Mouse (Mus musculus): ENCODE data around the gene Olfr1451. TPM values are rescaled to one million over a fixed set of nuclear protein-coding genes. Genes with fewer than 3 reads are reported as not detected.
"Not testable (repeated sequence)": the region's sequence is repeated elsewhere in the genome, so short reads cannot be mapped to it uniquely, and the experiment has no call there.

Gene Olfr1451
- total and polyA plus RNA-seq, 3 experiments, result not detected

DNA sequence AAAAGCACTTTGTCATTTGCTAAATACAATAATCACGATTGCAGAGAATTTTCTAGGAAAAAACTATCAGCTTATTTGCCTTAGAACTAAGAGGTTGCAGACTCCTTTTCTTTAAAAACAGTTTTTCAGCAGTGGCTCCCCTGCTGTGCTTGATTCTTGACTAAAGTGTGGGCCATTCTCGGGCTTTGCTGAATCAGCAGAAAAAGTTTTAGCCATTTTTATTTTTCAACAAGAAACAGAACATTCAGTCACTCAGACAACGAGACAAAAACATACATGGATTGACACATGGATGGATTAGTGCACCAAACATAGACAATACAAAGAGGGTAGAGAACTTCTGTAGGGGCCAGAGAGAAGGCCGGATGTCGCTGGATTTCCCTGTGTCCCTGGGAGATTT is 24.7 kb upstream of the Olfr1451 start:
- DNase-seq (ENCODE audit: low read depth, low spot score); H3K4me3 ChIP-seq (ENCODE audit: control insufficient read depth in 1 of 2, insufficient read depth in 1 of 2, low read depth in 2 of 2, low read length in 2 of 2); H3K4me1 ChIP-seq (ENCODE audit: control insufficient read depth in 1 of 2, insufficient read depth in 2 of 2, low read length in 2 of 2); H3K27ac ChIP-seq (ENCODE audit: control insufficient read depth, low read depth, low read length); H3K9me3 ChIP-seq (replicated peaks; ENCODE audit: insufficient read depth, low read length); H3K79me2 ChIP-seq (ENCODE audit: control insufficient read depth, insufficient read depth, low read length, poor library complexity); H3K9ac ChIP-seq (ENCODE audit: control insufficient read depth, low read depth, low read length, poor library complexity, severe bottlenecking); H3K36me3 ChIP-seq (ENCODE audit: control insufficient read depth in 1 of 2, insufficient read depth in 2 of 2, low read length in 2 of 2); H3K27me3 ChIP-seq (ENCODE audit: control insufficient read depth in 1 of 2, insufficient read depth in 2 of 2, low read length in 2 of 2): not testable (repeated sequence)
- TF ChIP-seq MAFK (IDR thresholded peaks at IDR 0.05; ENCODE audit: borderline replicate concordance, low read depth, low read length), result 0 out of 2 replicates have a peak, but pooled peaks have one; percentile 30

DNA sequence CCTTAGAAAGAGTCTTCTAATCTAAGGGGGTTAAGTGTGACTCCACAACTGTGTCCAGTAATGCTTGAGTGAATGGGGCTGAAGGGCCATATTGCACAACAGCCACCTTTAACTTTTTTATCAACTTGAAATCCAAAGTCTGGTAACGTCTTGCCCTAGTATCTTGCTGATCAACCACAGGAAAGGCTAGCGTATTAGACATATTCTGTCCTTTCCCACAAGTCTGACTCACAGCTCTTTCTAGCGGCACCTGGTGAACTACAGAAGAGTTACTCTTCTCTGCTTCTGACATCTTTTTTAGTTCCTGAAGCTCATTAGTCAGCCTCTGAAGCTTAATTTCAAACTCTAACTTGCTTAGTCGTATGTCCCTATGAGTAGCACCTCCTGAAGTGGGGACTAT is 2.5 kb upstream of the Olfr1451 start:
- not testable (repeated sequence) for H3K9ac ChIP-seq (ENCODE audit: control insufficient read depth, low read depth, low read length, poor library complexity, severe bottlenecking); H3K4me1 ChIP-seq (ENCODE audit: control insufficient read depth in 1 of 2, insufficient read depth in 2 of 2, low read length in 2 of 2); H3K27ac ChIP-seq (ENCODE audit: control insufficient read depth, low read depth, low read length); H3K4me3 ChIP-seq (ENCODE audit: control insufficient read depth in 1 of 2, insufficient read depth in 1 of 2, low read depth in 2 of 2, low read length in 2 of 2); H3K27me3 ChIP-seq (ENCODE audit: control insufficient read depth in 1 of 2, insufficient read depth in 2 of 2, low read length in 2 of 2); DNase-seq (ENCODE audit: low read depth, low spot score); H3K79me2 ChIP-seq (ENCODE audit: control insufficient read depth, insufficient read depth, low read length, poor library complexity); H3K9me3 ChIP-seq (replicated peaks; ENCODE audit: insufficient read depth, low read length); H3K36me3 ChIP-seq (ENCODE audit: control insufficient read depth in 1 of 2, insufficient read depth in 2 of 2, low read length in 2 of 2)

DNA sequence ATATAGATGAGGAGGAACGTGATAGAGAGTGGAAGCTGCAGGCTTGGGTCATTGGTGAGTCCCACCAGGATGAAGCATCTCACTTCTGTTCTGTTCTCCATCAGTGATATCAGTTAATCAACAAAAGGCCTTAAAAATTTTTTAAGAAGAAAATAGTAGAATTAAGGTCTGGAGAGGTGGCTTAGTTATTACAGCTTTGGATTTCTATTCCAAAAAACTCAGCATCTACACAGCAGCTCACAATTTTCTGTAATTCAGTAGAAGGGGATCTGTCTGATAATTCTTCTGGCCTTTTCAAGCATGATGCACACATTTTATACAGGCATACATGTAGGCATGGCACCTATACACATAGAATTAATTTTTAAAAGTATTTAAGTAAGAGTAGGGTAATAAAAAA is 33.4 kb downstream of the Olfr1451 start, which contains the start of gene Olfr1453:
Gene Olfr1453, minus strand, starts transcription at position 101 of the 400 bp plus-strand sequence.
- H3K9ac ChIP-seq (ENCODE audit: control insufficient read depth, low read depth, low read length, poor library complexity, severe bottlenecking), result no peak within 1 kb of the TSS
- no peak within 1 kb of the TSS for H3K4me3 ChIP-seq (ENCODE audit: control insufficient read depth in 1 of 2, insufficient read depth in 1 of 2, low read depth in 2 of 2, low read length in 2 of 2)
- no peaks in the 10 kb centered on the region for H3K36me3 ChIP-seq (ENCODE audit: control insufficient read depth in 1 of 2, insufficient read depth in 2 of 2, low read length in 2 of 2)
- no peak for TF ChIP-seq MAFK (IDR thresholded peaks at IDR 0.05; ENCODE audit: borderline replicate concordance, low read depth, low read length)
- no peak for TF ChIP-seq BHLHE40 (IDR thresholded peaks at IDR 0.05; ENCODE audit: borderline replicate concordance, low read depth, low read length)
- TF ChIP-seq ELF1 (IDR thresholded peaks at IDR 0.05; ENCODE audit: low read depth, low read length), result no peak
- TF ChIP-seq JUND (IDR thresholded peaks at IDR 0.05; ENCODE audit: low read depth, low read length), result no peak
- no peak for TF ChIP-seq UBTF (IDR thresholded peaks at IDR 0.05; ENCODE audit: borderline replicate concordance, insufficient read depth, low read depth, low read length)
- TF ChIP-seq SMC3 (IDR thresholded peaks at IDR 0.05; ENCODE audit: low read depth, low read length), result no peak
- no peak for TF ChIP-seq USF1 (IDR thresholded peaks at IDR 0.05; ENCODE audit: low read depth, low read length)
- TF ChIP-seq MEF2A (IDR thresholded peaks at IDR 0.05; ENCODE audit: extremely low read depth, insufficient replicate concordance, low read depth, low read length, poor library complexity, severe bottlenecking), result no peak
- no peak for TF ChIP-seq CHD2 (IDR thresholded peaks at IDR 0.05; ENCODE audit: low read length)
- no peak for TF ChIP-seq MYC (IDR thresholded peaks at IDR 0.05; ENCODE audit: low read depth, low read length)
- TF ChIP-seq MAZ (IDR thresholded peaks at IDR 0.05; ENCODE audit: low read depth, low read length), result no peak
- no peak for TF ChIP-seq RCOR1 (IDR thresholded peaks at IDR 0.05; ENCODE audit: low read depth, low read length)
- no peak for TF ChIP-seq ZNF384 (IDR thresholded peaks at IDR 0.05; ENCODE audit: low read depth, low read length)
- TF ChIP-seq MXI1 (IDR thresholded peaks at IDR 0.05; ENCODE audit: low read depth, low read length), result no peak
- no peaks in the 10 kb centered on the region for H3K9me3 ChIP-seq (replicated peaks; ENCODE audit: insufficient read depth, low read length)
- no peaks in the 10 kb centered on the region for H3K27me3 ChIP-seq (ENCODE audit: control insufficient read depth in 1 of 2, insufficient read depth in 2 of 2, low read length in 2 of 2)
- DNase-seq (ENCODE audit: low read depth, low spot score), result no peak
- H3K4me1 ChIP-seq (ENCODE audit: control insufficient read depth in 1 of 2, insufficient read depth in 2 of 2, low read length in 2 of 2), result no peaks in the 10 kb centered on the region
- no peak within 1 kb of the TSS for H3K27ac ChIP-seq (ENCODE audit: control insufficient read depth, low read depth, low read length)
- no peaks in the 10 kb centered on the region for H3K79me2 ChIP-seq (ENCODE audit: control insufficient read depth, insufficient read depth, low read length, poor library complexity)

Other genes starting within 250 kb of the Olfr1451 start
- gene Cntf, start 229.4 kb upstream of the Olfr1451 start, total RNA-seq (2012; rRNA removed), result 2.5 and 3.2 TPM in 2 replicates
- 1 to 10 TPM in 1 of 2 experiments, not detected in 1; 8.2 TPM for gene Cntf, start 229.4 kb upstream of the Olfr1451 start, polyA plus RNA-seq (2012; ENCODE audit: insufficient read depth in 1 of 2, insufficient read length in 2 of 2, low read depth in 1 of 2, low replicate concordance in 2 of 2, missing spikeins in 1 of 2)
- gene Zfp91, start 198.9 kb upstream of the Olfr1451 start, total RNA-seq (2012; rRNA removed), result 31.6 and 32.3 TPM in 2 replicates
- 100 to 1,000 TPM in 1 of 2 experiments, 10 to 100 TPM in 1; 51.7 to 148 TPM for gene Zfp91, start 198.9 kb upstream of the Olfr1451 start, polyA plus RNA-seq (2012; ENCODE audit: insufficient read depth in 1 of 2, insufficient read length in 2 of 2, low read depth in 1 of 2, low replicate concordance in 2 of 2, missing spikeins in 1 of 2)
- gene Lpxn, start 198.8 kb upstream of the Olfr1451 start, total RNA-seq (2012; rRNA removed), result 9.9 and 12.9 TPM in 2 replicates
- 10 to 100 TPM in 1 of 2 experiments, not detected in 1; 12.3 TPM for gene Lpxn, start 198.8 kb upstream of the Olfr1451 start, polyA plus RNA-seq (2012; ENCODE audit: insufficient read depth in 1 of 2, insufficient read length in 2 of 2, low read depth in 1 of 2, low replicate concordance in 2 of 2, missing spikeins in 1 of 2)
- not detected in 2 replicates for gene Gm5244, start 148.3 kb upstream of the Olfr1451 start, total RNA-seq (2012; rRNA removed)
- gene Gm5244, start 148.3 kb upstream of the Olfr1451 start, polyA plus RNA-seq (2012; ENCODE audit: insufficient read depth in 1 of 2, insufficient read length in 2 of 2, low read depth in 1 of 2, low replicate concordance in 2 of 2, missing spikeins in 1 of 2), result under 1 TPM in 1 of 2 experiments, not detected in 1; 0.13 TPM
- gene Olfr1444, start 137.7 kb upstream of the Olfr1451 start, total RNA-seq (2012; rRNA removed), result not detected in 2 replicates
- under 1 TPM in 1 of 2 experiments, not detected in 1; 0.04 TPM for gene Olfr1444, start 137.7 kb upstream of the Olfr1451 start, polyA plus RNA-seq (2012; ENCODE audit: insufficient read depth in 1 of 2, insufficient read length in 2 of 2, low read depth in 1 of 2, low replicate concordance in 2 of 2, missing spikeins in 1 of 2)
- gene Olfr1445, start 111.2 kb upstream of the Olfr1451 start, total RNA-seq (2012; rRNA removed), result not detected in 2 replicates
- not detected for gene Olfr1445, start 111.2 kb upstream of the Olfr1451 start, polyA plus RNA-seq (2012; ENCODE audit: insufficient read depth in 1 of 2, insufficient read length in 2 of 2, low read depth in 1 of 2, low replicate concordance in 2 of 2, missing spikeins in 1 of 2)
- gene Olfr1446, start 101.5 kb upstream of the Olfr1451 start, total RNA-seq (2012; rRNA removed), result not detected in 2 replicates
- gene Olfr1446, start 101.5 kb upstream of the Olfr1451 start, polyA plus RNA-seq (2012; ENCODE audit: insufficient read depth in 1 of 2, insufficient read length in 2 of 2, low read depth in 1 of 2, low replicate concordance in 2 of 2, missing spikeins in 1 of 2), result not detected
- not detected in 2 replicates for gene Olfr1447, start 91.3 kb upstream of the Olfr1451 start, total RNA-seq (2012; rRNA removed)
- not detected for gene Olfr1447, start 91.3 kb upstream of the Olfr1451 start, polyA plus RNA-seq (2012; ENCODE audit: insufficient read depth in 1 of 2, insufficient read length in 2 of 2, low read depth in 1 of 2, low replicate concordance in 2 of 2, missing spikeins in 1 of 2)
- not detected in 2 replicates for gene Olfr1448, start 70.6 kb upstream of the Olfr1451 start, total RNA-seq (2012; rRNA removed)
- gene Olfr1448, start 70.6 kb upstream of the Olfr1451 start, polyA plus RNA-seq (2012; ENCODE audit: insufficient read depth in 1 of 2, insufficient read length in 2 of 2, low read depth in 1 of 2, low replicate concordance in 2 of 2, missing spikeins in 1 of 2), result not detected
- not detected in 2 replicates for gene Olfr1449, start 64.2 kb upstream of the Olfr1451 start, total RNA-seq (2012; rRNA removed)
- gene Olfr1449, start 64.2 kb upstream of the Olfr1451 start, polyA plus RNA-seq (2012; ENCODE audit: insufficient read depth in 1 of 2, insufficient read length in 2 of 2, low read depth in 1 of 2, low replicate concordance in 2 of 2, missing spikeins in 1 of 2), result not detected
- gene Olfr1450, start 44.8 kb upstream of the Olfr1451 start, total RNA-seq (2012; rRNA removed), result not detected in 2 replicates
- not detected for gene Olfr1450, start 44.8 kb upstream of the Olfr1451 start, polyA plus RNA-seq (2012; ENCODE audit: insufficient read depth in 1 of 2, insufficient read length in 2 of 2, low read depth in 1 of 2, low replicate concordance in 2 of 2, missing spikeins in 1 of 2)
- gene Olfr1453, start 33.3 kb downstream of the Olfr1451 start, total RNA-seq (2012; rRNA removed), result not detected in 2 replicates
- gene Olfr1453, start 33.3 kb downstream of the Olfr1451 start, polyA plus RNA-seq (2012; ENCODE audit: insufficient read depth in 1 of 2, insufficient read length in 2 of 2, low read depth in 1 of 2, low replicate concordance in 2 of 2, missing spikeins in 1 of 2), result not detected
- not detected in 2 replicates for gene Olfr1454, start 65.6 kb downstream of the Olfr1451 start, total RNA-seq (2012; rRNA removed)
- not detected for gene Olfr1454, start 65.6 kb downstream of the Olfr1451 start, polyA plus RNA-seq (2012; ENCODE audit: insufficient read depth in 1 of 2, insufficient read length in 2 of 2, low read depth in 1 of 2, low replicate concordance in 2 of 2, missing spikeins in 1 of 2)
- not detected in 2 replicates for gene Olfr1457, start 102.9 kb downstream of the Olfr1451 start, total RNA-seq (2012; rRNA removed)
- not detected for gene Olfr1457, start 102.9 kb downstream of the Olfr1451 start, polyA plus RNA-seq (2012; ENCODE audit: insufficient read depth in 1 of 2, insufficient read length in 2 of 2, low read depth in 1 of 2, low replicate concordance in 2 of 2, missing spikeins in 1 of 2)
- gene Olfr1458, start 111.8 kb downstream of the Olfr1451 start, total RNA-seq (2012; rRNA removed), result not detected in 2 replicates
- gene Olfr1458, start 111.8 kb downstream of the Olfr1451 start, polyA plus RNA-seq (2012; ENCODE audit: insufficient read depth in 1 of 2, insufficient read length in 2 of 2, low read depth in 1 of 2, low replicate concordance in 2 of 2, missing spikeins in 1 of 2), result not detected
- 1.5 and 1.9 TPM in 2 replicates for gene Olfr1459, start 154.5 kb downstream of the Olfr1451 start, total RNA-seq (2012; rRNA removed)
- gene Olfr1459, start 154.5 kb downstream of the Olfr1451 start, polyA plus RNA-seq (2012; ENCODE audit: insufficient read depth in 1 of 2, insufficient read length in 2 of 2, low read depth in 1 of 2, low replicate concordance in 2 of 2, missing spikeins in 1 of 2), result 1 to 10 TPM in 1 of 2 experiments, not detected in 1; 5.8 TPM
- not detected in 2 replicates for gene Olfr1461, start 168.0 kb downstream of the Olfr1451 start, total RNA-seq (2012; rRNA removed)
- not detected for gene Olfr1461, start 168.0 kb downstream of the Olfr1451 start, polyA plus RNA-seq (2012; ENCODE audit: insufficient read depth in 1 of 2, insufficient read length in 2 of 2, low read depth in 1 of 2, low replicate concordance in 2 of 2, missing spikeins in 1 of 2)
- not detected in 2 replicates for gene Olfr1462, start 190.7 kb downstream of the Olfr1451 start, total RNA-seq (2012; rRNA removed)
- not detected for gene Olfr1462, start 190.7 kb downstream of the Olfr1451 start, polyA plus RNA-seq (2012; ENCODE audit: insufficient read depth in 1 of 2, insufficient read length in 2 of 2, low read depth in 1 of 2, low replicate concordance in 2 of 2, missing spikeins in 1 of 2)
- not detected in 2 replicates for gene Olfr1463, start 236.3 kb downstream of the Olfr1451 start, total RNA-seq (2012; rRNA removed)
- gene Olfr1463, start 236.3 kb downstream of the Olfr1451 start, polyA plus RNA-seq (2012; ENCODE audit: insufficient read depth in 1 of 2, insufficient read length in 2 of 2, low read depth in 1 of 2, low replicate concordance in 2 of 2, missing spikeins in 1 of 2), result not detected

Data from MEL (cell line).